Mouse (Mus musculus): ENCODE measurements around the gene Sar1a. TPM values are rescaled to one million over a fixed set of nuclear protein-coding genes. Genes with fewer than 3 reads are reported as not detected.

The Sar1a gene
- polyA plus RNA-seq (2015; fragmentation: Nextera tagmentation; extraction: Ambion mirVana), result 225 and 236 TPM in 2 replicates

DNA sequence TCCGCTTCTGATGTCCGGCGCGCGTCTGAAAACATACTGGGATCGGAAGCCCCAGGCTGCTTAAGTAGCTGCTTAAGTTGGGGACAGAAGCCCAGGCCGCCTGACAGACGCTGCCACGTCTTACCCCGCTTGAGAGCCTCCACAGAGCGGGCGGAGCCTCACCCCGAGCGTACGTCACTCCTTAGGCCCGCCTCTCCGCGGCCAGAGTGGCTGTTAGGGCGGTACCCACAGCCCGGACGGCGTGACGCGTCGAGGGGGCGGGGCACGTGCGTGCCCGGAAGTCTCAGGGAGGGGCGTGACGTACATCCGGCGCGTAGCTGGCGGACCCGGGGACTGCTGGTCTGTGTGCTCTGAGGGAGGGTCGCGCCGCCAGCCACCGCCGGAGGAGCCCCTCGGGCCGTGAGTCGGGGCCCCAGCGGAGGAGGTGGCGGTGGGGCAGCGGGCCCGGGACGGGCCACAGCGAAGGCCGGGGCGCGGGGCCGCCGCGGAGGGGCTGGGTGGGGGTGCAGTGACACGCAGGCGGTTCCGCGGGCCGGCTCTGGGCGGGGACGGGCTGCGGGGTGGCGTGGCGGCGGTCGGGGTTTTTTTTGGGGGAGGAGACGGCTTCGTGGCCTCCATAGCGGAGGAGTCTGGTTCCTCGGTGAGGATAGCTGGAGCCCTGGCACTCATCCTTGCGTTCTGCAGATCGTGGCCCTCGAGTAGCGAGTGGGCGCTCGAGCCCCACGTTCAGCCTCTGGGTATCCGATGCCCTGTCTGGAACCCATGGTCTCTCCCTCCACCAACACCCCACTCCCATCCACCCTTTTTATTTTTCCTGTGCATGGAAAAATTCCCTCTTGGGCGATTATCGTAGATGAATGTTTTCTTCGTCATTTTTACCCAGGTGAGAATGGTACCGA is at the start of gene Sar1a:
Gene Sar1a (plus strand): TSS at position 285 of the 899 bp plus-strand sequence.
- Histone ChIP-seq H3K9me3 (replicated peaks) (no peaks in the 10 kb centered on the region), H3K4me1 (peaks cover 22% of the 10 kb centered on the region), H3K27me3 (no peaks in the 10 kb centered on the region), H3K4me2 (peak within 1 kb of the TSS; percentile 82), H3K9ac (peak within 1 kb of the TSS; percentile 93), H3K27ac (peak within 1 kb of the TSS; percentile 89), H3K36me3 (peaks cover 17% of the 10 kb centered on the region), H3K4me3 (replicated peaks) (peak within 1 kb of the TSS; percentile 88)
- ATAC-seq (replicated peaks; ENCODE audit: low FRiP score), result peak; percentile 100
- WGBS, result 1% methylated on average over 82 of the region's 84 CpGs

DNA sequence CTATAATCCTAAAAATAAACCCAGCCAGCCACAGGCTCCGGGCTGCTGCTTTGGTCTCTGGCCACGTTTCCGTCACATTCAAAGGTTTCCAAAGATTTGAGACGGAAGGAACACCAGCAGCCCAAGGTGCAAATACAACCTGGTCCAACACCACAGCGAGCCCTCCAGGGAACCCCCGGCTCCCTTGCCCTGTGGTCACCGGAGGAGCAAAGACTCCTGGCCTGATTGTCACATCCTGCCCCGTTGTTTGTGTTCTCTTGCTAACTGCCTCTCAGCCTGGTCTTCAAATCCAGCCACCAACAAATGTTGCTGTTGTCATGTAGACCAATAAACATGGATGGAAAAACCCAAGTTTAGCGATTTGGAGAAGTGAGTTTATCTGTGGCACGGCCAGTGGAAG is 47.7 kb upstream of the Sar1a start:
- ATAC-seq (replicated peaks; ENCODE audit: low FRiP score), result no peak
- H3K27me3 ChIP-seq, result no peaks in the 10 kb centered on the region
- no peak overlapping the region for H3K4me3 ChIP-seq (replicated peaks)
- no peaks in the 10 kb centered on the region for H3K36me3 ChIP-seq
- H3K9me3 ChIP-seq (replicated peaks), result 0 out of 2 replicates have a peak, but pooled peaks cover 2% of the 10 kb centered on the region
- H3K27ac ChIP-seq, result no peak overlapping the region
- WGBS, result 57% methylated on average over 10 of the region's 10 CpGs
- H3K4me2 ChIP-seq, result no peak overlapping the region
- H3K4me1 ChIP-seq, result no peaks in the 10 kb centered on the region
- no peak overlapping the region for H3K9ac ChIP-seq

DNA sequence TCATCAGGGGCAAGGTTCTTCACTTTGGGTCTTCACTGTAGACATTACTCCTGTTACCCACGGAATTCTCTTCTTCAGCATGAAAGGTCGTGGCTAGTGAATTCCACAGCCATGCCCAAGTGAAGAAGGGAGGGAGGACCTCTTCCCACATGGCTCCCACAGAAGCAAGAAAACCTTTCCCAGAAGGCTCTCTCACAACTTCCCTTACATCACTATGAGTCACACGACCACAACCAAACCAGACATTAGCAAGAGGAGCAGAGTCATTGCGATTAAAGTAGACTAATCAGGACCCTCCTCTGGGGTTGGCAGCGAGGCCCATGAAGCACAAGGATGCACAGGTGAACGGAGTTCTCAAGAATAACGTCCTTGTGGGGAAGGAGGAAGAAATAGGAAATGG is 43.0 kb upstream of the Sar1a start:
- no peak overlapping the region for H3K4me3 ChIP-seq (replicated peaks)
- no peak overlapping the region for H3K4me2 ChIP-seq
- H3K27ac ChIP-seq, result no peak overlapping the region
- H3K27me3 ChIP-seq, result no peaks in the 10 kb centered on the region
- H3K36me3 ChIP-seq, result no peaks in the 10 kb centered on the region
- ATAC-seq (replicated peaks; ENCODE audit: low FRiP score), result no peak
- H3K9me3 ChIP-seq (replicated peaks), result 0 out of 2 replicates have a peak, but pooled peaks cover 2% of the 10 kb centered on the region
- WGBS, result 77% methylated on average over 7 of the region's 7 CpGs
- no peaks in the 10 kb centered on the region for H3K4me1 ChIP-seq
- H3K9ac ChIP-seq, result no peak overlapping the region

DNA sequence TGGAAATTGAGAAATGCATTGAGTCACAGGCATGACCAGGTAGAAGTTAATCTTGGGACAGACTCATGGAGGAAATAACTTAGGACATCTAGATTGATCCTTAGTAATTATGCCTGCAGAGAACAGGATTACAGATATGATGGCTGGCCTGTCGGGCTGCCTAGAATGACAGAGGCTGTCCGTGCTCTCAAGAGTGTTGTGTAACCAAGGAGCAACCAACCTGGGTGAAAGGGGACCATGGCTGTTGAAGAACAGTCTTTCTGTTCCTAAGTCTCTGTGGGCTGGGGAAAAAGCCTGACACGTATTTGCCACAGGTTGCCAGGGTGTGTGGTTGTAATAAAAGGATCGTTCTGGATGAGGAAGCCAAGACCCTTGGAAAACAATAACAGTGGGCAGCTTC is 39.7 kb upstream of the Sar1a start:
- no peaks in the 10 kb centered on the region for H3K27me3 ChIP-seq
- 0 out of 2 replicates have a peak, but pooled peaks cover 2% of the 10 kb centered on the region for H3K9me3 ChIP-seq (replicated peaks)
- no peak overlapping the region for H3K27ac ChIP-seq
- H3K9ac ChIP-seq, result no peak overlapping the region
- no peak overlapping the region for H3K4me3 ChIP-seq (replicated peaks)
- H3K4me2 ChIP-seq, result no peak overlapping the region
- WGBS, result 58% methylated on average over 4 of the region's 4 CpGs
- ATAC-seq (replicated peaks; ENCODE audit: low FRiP score), result no peak
- no peaks in the 10 kb centered on the region for H3K4me1 ChIP-seq
- H3K36me3 ChIP-seq, result no peaks in the 10 kb centered on the region

DNA sequence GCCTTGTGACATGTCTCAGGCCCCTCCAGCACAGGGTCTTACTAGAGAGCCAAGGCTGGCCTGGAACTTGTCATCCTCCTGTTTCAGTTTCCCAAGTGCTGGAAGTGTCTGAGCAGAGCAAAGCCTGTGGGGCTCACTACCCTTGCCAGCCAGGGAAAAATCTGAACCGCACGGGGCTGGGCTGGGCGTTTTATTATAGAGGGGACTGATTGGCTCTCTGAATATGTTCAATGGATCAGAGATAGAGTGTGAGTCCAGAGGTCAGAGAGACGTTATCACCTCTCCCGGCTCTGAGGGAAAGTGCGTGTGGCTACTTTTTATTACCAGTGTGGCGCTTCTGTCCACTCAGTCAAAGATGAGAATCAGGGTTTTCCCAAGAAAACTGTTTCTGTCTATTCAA is 33.5 kb upstream of the Sar1a start:
- no peaks in the 10 kb centered on the region for H3K9me3 ChIP-seq (replicated peaks)
- ATAC-seq (replicated peaks; ENCODE audit: low FRiP score), result no peak
- no peak overlapping the region for H3K27ac ChIP-seq

DNA sequence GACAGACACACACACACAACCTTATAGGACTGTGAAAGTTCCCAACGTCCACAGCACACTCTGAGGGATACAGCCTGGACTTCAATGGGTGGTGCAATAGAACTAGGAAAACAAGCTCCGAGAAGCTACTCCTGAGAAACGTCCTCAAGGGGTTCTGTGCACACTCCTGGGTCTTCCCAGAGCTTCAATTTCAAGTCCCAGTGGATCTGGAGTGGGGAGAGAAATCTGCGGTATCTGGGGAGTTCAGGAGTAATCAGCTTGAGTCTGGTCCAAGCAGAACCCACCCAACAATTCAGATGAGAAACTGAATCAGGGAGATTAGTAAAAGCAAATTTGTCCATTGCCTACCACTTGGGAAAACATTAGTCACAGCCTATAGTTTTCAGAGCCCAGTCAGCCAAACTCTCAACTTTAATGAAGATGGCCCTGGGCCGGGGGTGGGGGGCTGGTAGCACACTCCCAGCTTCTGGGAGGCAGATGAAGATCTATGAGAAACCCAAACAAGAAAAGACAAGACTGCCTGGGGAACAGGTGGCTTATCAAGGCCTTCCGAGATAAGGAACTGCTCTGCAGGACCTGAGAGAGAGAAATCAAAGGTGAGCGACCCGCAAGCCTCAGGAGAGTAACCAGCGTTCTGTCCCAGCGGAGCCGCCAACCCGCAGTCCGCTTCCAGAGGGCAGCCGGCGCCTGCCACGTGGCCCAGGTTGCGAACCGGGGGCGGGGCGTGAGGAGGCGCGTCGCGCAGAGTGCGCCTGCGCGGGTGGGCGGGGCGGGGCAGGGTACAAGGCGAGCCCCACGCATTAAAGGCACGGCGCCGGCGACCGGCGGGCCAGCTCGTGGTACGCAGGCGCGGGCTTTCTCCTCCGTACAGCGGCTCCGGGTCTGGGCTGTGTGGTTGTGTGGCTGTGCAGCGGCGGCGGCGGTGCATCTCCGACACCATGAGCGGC is 32.0 kb upstream of the Sar1a start, which contains the start of gene Ppa1:
Gene Ppa1 (plus strand): TSS at position 763 of the 947 bp plus-strand sequence.
- Histone ChIP-seq H3K9ac (peak within 1 kb of the TSS; percentile 74), H3K27me3 (no peaks in the 10 kb centered on the region), H3K36me3 (peaks cover 22% of the 10 kb centered on the region), H3K4me1 (peaks cover 13% of the 10 kb centered on the region), H3K9me3 (replicated peaks) (no peaks in the 10 kb centered on the region), H3K4me2 (peak within 1 kb of the TSS; percentile 74), H3K4me3 (replicated peaks) (peak within 1 kb of the TSS; percentile 92), H3K27ac (peak within 1 kb of the TSS; percentile 87)
- peak; percentile 97 for ATAC-seq (replicated peaks; ENCODE audit: low FRiP score)
- 2% methylated on average over 37 of the region's 50 CpGs for WGBS

More for the DNA sequence above, 33.5 kb upstream of the Sar1a start:
- Histone ChIP-seq H3K9ac (no peak overlapping the region), H3K27me3 (no peaks in the 10 kb centered on the region), H3K36me3 (peaks cover 7% of the 10 kb centered on the region; the same call in 1 of the 2 replicates), H3K4me3 (replicated peaks) (no peak overlapping the region), H3K4me2 (no peak overlapping the region), H3K4me1 (peaks cover 13% of the 10 kb centered on the region)
- WGBS, result 55% methylated on average over 7 of the region's 7 CpGs

DNA sequence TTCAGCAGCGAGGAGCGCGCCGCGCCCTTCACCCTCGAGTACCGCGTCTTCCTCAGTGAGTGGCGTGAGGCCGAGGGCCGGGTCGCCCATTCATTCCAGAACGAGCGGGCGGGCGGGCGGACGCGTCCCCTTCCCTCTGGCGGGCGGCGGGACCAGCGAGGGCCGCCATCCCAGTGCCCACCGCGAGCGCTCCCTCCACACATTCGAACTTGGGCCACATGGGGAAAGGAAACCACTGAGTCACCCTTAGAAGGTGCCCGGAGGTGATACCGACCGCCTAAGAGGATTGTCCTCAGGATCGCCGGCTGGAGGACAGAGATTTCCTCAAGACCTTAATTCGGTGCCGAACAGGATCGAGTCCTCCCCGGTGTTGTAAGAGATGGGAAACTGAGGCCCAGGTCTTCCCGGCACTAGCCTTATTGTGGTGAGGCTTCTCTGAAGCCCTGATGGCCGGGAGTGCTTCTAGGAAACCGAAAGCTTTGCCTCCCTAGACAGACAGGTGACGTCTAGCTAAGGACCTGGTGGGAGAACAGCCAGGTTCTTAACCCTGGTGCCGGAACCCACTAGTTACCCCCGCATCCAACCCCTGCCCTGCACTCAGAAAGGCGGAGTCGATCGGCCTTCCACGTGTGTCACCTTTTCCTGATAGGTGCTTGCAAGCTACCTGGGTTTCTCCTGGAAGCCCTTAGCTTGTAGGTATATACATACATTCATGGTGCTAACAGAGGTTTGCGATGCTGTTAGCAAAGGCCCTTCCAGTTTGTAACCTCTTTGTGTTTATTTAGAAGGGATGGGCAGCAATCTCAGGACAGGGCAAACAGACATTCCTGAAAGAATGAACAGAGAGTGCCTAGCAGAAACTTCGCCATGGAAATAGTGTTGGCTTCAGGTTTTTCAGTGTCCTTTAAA is 31.1 kb upstream of the Sar1a start:
- peak overlapping the region; percentile 74 for H3K9ac ChIP-seq
- ATAC-seq (replicated peaks; ENCODE audit: low FRiP score), result peak; percentile 13; the same call in 1 of the 2 replicates
- peak overlapping the region; percentile 87 for H3K27ac ChIP-seq
- peak overlapping the region; percentile 74 for H3K4me2 ChIP-seq
- no peaks in the 10 kb centered on the region for H3K27me3 ChIP-seq
- H3K4me3 ChIP-seq (replicated peaks), result peak overlapping the region; percentile 92
- no peaks in the 10 kb centered on the region for H3K9me3 ChIP-seq (replicated peaks)
- H3K36me3 ChIP-seq, result peaks cover 31% of the 10 kb centered on the region
- WGBS, result 1% methylated on average over 46 of the region's 49 CpGs
- peaks cover 13% of the 10 kb centered on the region for H3K4me1 ChIP-seq

DNA sequence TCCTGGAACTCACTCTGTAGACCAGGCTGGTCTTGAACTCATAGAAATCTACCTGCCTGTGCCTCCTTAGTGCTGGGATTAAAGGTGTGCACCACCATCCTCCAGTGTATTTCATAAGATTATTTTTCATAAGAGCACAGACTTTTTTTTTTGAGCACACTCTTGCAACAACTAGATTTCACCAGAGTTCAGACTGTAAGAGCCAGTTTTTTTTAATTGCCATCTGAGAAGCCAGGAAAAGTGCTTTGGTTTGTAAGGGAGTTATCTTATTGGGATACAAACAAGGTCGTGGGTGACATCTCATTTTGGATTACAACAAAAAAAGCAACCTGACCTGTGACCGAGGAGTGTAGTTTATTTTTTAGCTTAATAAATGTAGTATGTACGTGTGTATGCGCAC is 26.0 kb upstream of the Sar1a start:
- H3K9ac ChIP-seq, result no peak overlapping the region
- no peak for ATAC-seq (replicated peaks; ENCODE audit: low FRiP score)
- no peak overlapping the region for H3K27ac ChIP-seq
- H3K4me1 ChIP-seq, result peaks cover 13% of the 10 kb centered on the region; the same call in 1 of the 2 replicates
- peaks cover 45% of the 10 kb centered on the region for H3K36me3 ChIP-seq
- H3K27me3 ChIP-seq, result no peaks in the 10 kb centered on the region
- no peak overlapping the region for H3K4me3 ChIP-seq (replicated peaks)
- no peaks in the 10 kb centered on the region for H3K9me3 ChIP-seq (replicated peaks)
- WGBS, result 87% methylated on average over 4 of the region's 4 CpGs
- H3K4me2 ChIP-seq, result no peak overlapping the region

DNA sequence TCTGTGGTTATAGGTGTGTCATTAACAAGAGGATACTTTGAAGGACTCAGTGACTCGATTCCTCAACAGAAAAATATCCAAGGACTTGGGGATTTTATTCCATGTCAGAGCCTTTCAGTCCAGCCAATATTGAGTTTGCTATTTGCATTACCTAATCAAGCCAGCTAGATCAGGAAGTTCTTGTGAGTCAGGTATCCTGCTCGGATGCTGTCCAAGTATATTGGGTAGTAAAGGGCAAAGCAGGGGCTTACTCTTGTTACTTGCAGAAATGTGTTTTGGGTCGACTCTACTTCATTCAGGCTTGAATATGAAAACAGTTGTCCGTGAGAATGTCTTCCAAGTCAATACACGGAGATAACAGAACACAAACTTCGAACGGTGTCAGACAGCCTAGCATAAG is 25.4 kb upstream of the Sar1a start:
- Histone ChIP-seq H3K4me3 (replicated peaks) (no peak overlapping the region), H3K27ac (no peak overlapping the region), H3K9me3 (replicated peaks) (no peaks in the 10 kb centered on the region), H3K4me2 (no peak overlapping the region), H3K36me3 (peaks cover 51% of the 10 kb centered on the region), H3K9ac (no peak overlapping the region), H3K27me3 (no peaks in the 10 kb centered on the region), H3K4me1 (peaks cover 7% of the 10 kb centered on the region; the same call in 1 of the 2 replicates)
- WGBS, result 83% methylated on average over 7 of the region's 7 CpGs
- ATAC-seq (replicated peaks; ENCODE audit: low FRiP score), result no peak

DNA sequence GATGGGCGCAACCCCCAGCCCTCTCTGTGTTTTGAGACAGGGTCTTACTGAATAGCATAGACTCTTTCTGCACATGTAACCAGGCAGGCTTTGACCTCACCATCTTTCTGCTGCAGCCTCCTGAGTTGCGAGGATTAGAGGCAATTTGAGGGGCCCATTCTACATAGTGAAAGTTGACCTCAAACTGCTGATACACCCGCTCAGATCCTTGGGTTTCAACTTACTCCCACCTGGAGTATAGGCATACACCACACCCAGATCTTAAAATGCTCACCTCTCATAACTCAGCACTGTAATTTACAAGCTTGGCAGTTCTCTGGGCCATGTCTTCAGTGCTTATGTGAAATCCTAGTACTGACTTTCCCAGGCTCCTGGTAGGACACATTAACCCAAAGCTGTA is 24.9 kb upstream of the Sar1a start:
- H3K9me3 ChIP-seq (replicated peaks), result no peaks in the 10 kb centered on the region
- H3K27ac ChIP-seq, result no peak overlapping the region
- peaks cover 56% of the 10 kb centered on the region for H3K36me3 ChIP-seq
- no peak for ATAC-seq (replicated peaks; ENCODE audit: low FRiP score)
- 69% methylated on average over 3 of the region's 3 CpGs for WGBS
- H3K27me3 ChIP-seq, result no peaks in the 10 kb centered on the region
- H3K4me1 ChIP-seq, result peaks cover 7% of the 10 kb centered on the region; the same call in 1 of the 2 replicates
- no peak overlapping the region for H3K4me2 ChIP-seq
- H3K4me3 ChIP-seq (replicated peaks), result no peak overlapping the region
- H3K9ac ChIP-seq, result no peak overlapping the region
